Mouse (Mus musculus): ENCODE results near the gene Hist2h2bb.
A peak's percentile ranks its signal among the peaks of the same experiment; 100 is the strongest.
"Not testable (repeated sequence)": the region's sequence is repeated elsewhere in the genome, so short reads cannot be mapped to it uniquely, and the experiment has no call there.

DNA sequence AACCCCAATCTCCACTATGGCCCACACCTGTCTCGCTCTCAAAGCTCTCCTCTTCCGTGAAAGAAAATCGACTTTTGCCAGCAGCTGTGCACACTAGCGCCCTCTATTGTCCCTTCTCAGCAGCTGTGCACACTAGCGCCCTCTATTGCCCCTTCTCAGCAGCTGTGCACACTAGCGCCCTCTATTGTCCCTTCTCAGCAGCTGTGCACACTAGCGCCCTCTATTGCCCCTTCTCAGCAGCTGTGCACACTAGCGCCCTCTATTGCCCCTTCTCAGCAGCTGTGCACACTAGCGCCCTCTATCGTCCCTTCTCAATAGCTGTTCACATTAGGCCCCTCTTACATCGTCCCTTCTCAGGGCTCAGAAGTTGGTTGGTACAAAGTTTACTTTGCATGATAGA lies 17.8 kb downstream of the Hist2h2bb start:
- TF ChIP-seq CTCF (IDR thresholded peaks at IDR 0.05; ENCODE audit: borderline replicate concordance, insufficient read depth, low read depth, low read length), result peak; percentile 58
- not testable (repeated sequence) for TF ChIP-seq POLR2A (IDR thresholded peaks at IDR 0.05; ENCODE audit: borderline replicate concordance, insufficient read depth, low read length)
